Mouse (Mus musculus) adrenal gland, adult (tissue): ENCODE measurements at regions not wholly inside any gene's neighbourhood (a gene's known extent, or its start where the extent isn't known, plus 50 kb on each side); places are given as distances from the start of the nearest gene placed in this dataset.
A peak's percentile ranks its signal among the peaks of the same experiment; 100 is the strongest.

Experiments
- DNase-seq, 2 experiments: peaks; one replicate each; pipeline ENCODE4 v3.0.0; 2022 to 2023; ENCODE audit warnings: low spot score in 1 of 2; ENCODE audit not compliant: inconsistent age in 2 of 2

- DNase-seq, result no peak
Observed at GRCm38 (mm10) chr16:3231566-3231965, 359.3 kb upstream of the Olfr161 start.

GRCm38 (mm10) chr16:3232610-3233009 is 358.2 kb upstream of the Olfr161 start:
- no peak for DNase-seq

- DNase-seq, result no peak
Observed at GRCm38 (mm10) chr16:3234063-3234462, 356.8 kb upstream of the Olfr161 start.

GRCm38 (mm10) chr16:3240982-3241719 is 349.7 kb upstream of the Olfr161 start:
- no peak for DNase-seq

- no peak for DNase-seq
Observed at GRCm38 (mm10) chr16:3241939-3242338, 348.9 kb upstream of the Olfr161 start.

GRCm38 (mm10) chr16:3246422-3246821 is 344.4 kb upstream of the Olfr161 start:
- no peak for DNase-seq

- DNase-seq, result no peak
Observed at GRCm38 (mm10) chr16:3247006-3247754, 343.7 kb upstream of the Olfr161 start.

GRCm38 (mm10) chr16:3247755-3248110 is 343.1 kb upstream of the Olfr161 start:
- no peak for DNase-seq

GRCm38 (mm10) chr16:3253885-3254284 is 337.0 kb upstream of the Olfr161 start:
- DNase-seq, result no peak

GRCm38 (mm10) chr16:3256051-3256450 is 334.8 kb upstream of the Olfr161 start:
- no peak for DNase-seq

- no peak for DNase-seq
Observed at GRCm38 (mm10) chr16:3265351-3265750, 325.5 kb upstream of the Olfr161 start.

- peak in 1 of 2 experiments; percentile 20 for DNase-seq
Observed at GRCm38 (mm10) chr16:3271819-3272490, 318.9 kb upstream of the Olfr161 start.

GRCm38 (mm10) chr16:3273427-3273826 is 317.4 kb upstream of the Olfr161 start:
- DNase-seq, result peak in 1 of 2 experiments; percentile 15
